Mouse (Mus musculus) urinary bladder, postnatal 14 days (tissue): Measurements from ENCODE around the gene Cyb5rl.

Experiments used
- DNase-seq: peaks from one replicate; pipeline ENCODE4 v3.0.0; 2021; ENCODE audit warnings: low spot score

Gene Cyb5rl

GRCm38 (mm10) chr4:107061560-107061959 lies 5.2 kb upstream of the Cyb5rl start:
- no peak for DNase-seq

DNA sequence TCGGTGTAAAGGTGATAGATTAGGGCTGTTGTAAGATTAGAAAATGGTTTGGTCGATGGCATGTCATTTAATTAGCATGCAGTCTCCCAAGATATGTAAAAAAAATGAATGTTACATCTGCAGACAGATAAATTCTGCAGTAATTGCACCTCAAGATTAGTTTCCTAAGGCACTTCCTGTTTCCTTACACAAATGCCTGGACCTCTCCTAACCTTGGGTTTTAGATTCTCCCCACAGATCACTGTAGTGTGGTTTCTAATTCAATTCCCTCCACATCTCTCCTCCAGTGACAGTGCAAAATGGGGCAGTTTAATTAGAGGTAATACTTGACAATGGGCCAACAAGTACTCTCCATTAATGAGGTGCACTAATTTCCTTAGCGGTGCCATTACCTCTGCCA lies 3.6 kb upstream of the Cyb5rl start:
- no peak for DNase-seq

DNA sequence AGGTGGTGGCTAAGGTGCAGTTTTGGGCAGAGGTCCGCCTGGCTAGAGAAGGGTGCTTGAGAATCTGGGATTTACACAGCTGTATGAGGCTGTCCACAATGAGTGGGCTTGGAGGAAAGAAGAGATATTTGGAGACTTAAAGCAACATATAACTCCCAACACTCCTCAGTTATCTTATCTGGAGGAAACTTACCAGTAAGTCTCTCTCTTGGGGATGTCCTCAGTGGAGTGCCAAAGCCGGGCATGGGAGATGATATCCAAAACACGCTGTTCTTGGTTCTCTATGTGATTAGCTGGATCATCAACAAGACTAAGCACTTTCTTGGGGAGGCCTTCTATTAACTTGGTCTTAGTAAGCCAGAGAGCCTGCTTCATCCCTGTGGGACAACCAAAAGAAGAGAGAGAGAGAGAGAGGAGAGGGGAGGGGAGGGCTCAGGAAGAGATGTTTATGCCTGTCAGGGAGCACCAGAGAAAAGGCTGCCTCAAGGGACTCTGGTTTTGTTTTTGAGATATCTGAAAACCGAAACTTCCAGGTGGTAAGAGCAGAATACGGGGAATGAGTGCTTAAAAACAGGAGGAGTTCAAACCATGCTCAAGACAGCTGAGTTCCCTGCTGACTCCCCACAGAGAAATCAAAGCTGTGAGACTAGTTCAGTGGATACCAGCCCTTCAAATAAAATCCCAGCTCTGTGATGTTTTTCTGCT lies 2.2 kb upstream of the Cyb5rl start:
- DNase-seq: no peak

DNA sequence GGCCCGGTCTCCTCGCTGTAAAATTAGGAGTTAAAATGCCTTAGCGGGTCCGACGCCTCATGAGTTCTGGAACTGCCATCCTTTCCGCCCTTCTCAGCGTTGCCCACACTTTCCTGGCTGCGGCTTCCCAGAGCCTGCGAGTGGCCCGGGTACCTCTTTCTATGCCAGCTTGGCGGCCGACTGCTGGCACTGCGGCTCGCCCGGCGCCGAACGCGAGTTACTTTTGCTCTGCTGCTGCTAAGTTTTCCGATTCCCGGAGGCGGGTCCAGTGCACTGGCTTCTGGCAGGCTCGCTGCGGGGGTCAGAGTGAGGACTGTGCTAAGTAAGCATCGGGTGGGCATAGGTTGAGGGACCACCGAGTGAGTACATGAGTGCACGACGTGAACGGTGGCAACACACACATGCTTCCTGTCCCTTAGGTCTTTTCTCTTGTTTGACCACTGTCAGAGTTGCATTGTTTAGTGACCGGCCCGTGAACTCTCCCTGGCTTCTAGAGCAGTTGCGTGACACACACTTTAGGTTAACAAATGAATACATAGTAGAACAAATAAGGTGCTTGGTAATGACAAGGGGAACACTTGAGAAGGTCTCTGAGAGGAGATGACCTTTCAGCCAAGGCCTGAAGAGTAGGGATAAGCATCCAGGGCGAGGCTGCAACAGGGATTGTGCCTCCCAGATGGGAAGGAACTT lies 508 bp downstream of the Cyb5rl start:
- peak; percentile 25 for DNase-seq

DNA sequence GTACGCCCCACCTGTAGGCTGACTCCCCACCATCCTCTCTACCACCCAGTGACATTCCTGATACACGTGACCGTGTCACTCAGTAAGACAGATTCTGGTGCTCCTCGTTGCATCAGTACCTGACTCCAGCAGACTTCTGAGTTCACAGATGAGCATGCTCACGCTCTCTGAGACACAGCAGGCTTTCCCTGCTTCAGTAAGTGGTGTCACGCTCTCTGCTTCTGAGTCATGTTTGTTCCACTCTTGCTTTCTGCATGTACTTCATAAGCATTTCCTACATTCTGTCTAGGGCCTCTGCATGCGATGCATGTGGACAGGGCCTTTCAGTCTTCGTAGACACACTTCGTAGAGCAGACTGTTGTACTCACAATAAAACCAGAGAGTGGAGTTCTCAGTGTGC lies 5.6 kb downstream of the Cyb5rl start:
- no peak for DNase-seq

DNA sequence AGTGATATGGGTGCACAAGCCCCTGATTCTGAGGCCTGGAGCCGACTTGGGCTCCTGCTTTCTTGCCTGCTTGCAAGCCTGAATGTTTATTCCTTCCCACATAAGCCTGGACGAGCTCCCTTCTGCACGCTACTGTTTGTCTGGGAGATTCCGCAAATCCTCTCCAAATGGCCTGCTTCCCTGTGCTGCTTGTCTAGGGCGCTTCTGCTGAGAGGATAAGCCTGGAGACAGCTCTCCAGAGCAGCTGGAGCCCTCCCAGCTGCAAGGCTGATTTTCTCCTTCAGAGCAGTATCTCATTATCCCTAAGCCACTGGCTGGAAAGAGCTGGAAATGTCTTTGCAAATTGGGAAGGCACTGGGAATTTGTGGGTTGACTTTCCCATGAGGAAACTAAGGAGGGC lies 8.7 kb downstream of the Cyb5rl start:
- DNase-seq: peak; percentile 38

DNA sequence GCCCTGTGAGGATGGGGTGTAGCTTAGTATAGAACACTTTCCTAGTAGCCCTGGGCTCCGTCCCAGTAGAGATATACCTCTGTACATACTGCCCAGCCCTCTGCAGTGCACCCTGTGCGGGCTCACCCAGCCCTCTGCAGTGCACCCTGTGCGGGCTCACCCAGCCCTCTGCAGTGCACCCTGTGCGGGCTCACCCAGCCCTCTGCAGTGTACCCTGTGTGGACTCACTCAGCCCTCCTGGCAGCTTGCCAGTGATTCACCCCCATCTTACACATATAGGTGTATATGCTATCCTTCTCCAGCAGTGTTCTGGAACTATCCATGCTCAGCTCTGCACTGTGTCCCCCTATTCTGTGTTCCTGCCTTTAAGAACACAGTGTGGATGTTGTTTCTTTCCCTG lies 12.1 kb downstream of the Cyb5rl start:
- no peak for DNase-seq

GRCm38 (mm10) chr4:107079716-107080115 lies 12.9 kb downstream of the Cyb5rl start:
- DNase-seq: no peak

- no peak for DNase-seq
Measured at GRCm38 (mm10) chr4:107082185-107082584, 15.4 kb downstream of the Cyb5rl start.

- no peak for DNase-seq
Measured at GRCm38 (mm10) chr4:107083126-107083525, 16.3 kb downstream of the Cyb5rl start.

GRCm38 (mm10) chr4:107084343-107084742 lies 17.6 kb downstream of the Cyb5rl start:
- no peak for DNase-seq

DNA sequence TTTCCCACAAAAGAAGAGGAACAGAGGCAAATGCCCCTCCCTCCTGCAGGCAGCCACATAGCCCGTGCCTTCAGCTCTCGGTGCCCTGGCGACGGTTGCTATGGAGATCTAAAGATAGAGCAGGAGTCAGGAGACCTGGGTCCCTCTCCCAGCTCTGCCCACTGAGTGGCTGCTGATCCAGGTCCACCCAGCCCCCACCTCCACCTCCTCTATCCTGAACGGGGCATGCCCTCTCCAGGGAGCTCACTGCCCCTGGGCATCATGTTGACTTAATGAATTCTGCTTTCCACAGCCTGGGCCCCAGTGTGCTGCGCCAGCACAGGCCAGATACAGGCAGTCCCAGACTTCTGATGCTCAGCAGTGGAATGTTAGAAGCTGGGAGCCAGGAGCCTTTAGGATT lies 18.1 kb downstream of the Cyb5rl start:
- no peak for DNase-seq

DNA sequence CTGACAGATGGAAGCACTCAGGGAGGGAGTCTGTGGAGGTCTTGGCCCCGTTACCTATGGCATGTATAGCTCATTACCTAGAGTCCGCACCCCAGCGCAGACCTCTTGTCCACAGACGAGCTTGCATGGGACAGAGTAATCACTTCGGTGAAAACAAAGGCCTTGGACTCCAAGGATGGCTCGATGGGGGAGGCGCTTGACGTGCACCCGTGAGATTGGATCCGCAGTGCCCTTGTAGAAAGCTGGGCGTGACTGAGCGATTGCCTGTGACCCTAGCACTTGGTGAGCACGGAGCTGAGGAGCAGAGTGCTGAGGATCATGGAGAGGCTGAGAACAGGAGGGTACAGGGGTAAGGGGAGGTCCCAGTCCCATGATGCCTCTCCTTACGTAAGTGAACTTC lies 24.9 kb downstream of the Cyb5rl start:
- DNase-seq: no peak

DNA sequence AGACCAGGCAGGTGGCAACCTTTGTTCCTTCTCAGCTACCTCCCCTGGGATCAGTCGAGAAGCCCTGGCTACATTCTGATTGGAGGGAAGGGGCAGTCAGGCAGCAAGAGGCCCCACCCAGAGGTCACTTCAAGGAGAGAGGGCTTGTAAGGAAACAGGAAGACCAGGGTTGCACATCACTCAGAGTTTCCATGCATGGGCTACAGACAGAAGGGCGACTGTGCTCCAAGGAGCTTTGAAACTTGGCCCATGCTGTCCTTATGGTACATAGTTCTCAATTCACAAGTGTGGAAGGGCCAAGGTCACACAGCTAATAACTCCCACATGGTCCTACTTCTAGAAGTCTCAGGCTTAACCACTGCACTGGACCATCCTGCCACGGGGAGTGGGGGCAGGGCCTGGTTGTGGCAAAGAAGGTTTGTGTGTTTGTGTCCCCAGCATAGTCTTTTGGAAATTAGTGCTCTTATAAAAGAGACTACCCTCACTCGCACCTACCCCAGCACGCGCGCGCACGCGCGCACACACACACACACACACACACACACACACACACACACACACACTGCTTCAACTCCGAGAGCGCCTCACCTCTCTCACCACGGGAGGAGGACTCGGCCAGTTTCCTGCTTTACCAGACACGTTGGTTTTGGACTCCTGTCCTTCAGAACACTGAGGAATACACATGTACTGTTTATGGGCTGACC lies 27.8 kb downstream of the Cyb5rl start:
- no peak for DNase-seq

DNA sequence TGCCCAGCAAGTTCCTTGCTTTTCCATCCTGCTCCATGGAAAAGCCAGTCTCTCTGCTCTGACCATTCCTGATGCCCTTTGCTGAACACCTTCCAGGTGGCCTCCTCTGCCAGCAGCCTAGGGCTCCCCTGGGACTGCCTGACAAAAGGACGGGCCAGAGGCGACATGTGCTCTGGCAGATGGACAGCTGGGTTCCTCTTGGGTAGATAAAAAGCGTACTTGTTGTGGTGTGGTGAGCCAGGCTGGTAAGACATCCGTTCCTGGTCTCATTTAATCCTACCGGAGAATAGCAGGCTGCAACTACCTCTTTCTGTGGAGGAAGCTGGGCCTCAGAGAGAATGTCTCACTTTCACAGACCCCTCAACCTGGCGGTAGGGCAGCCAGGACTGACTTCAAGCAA lies 29.3 kb downstream of the Cyb5rl start:
- DNase-seq: no peak

DNA sequence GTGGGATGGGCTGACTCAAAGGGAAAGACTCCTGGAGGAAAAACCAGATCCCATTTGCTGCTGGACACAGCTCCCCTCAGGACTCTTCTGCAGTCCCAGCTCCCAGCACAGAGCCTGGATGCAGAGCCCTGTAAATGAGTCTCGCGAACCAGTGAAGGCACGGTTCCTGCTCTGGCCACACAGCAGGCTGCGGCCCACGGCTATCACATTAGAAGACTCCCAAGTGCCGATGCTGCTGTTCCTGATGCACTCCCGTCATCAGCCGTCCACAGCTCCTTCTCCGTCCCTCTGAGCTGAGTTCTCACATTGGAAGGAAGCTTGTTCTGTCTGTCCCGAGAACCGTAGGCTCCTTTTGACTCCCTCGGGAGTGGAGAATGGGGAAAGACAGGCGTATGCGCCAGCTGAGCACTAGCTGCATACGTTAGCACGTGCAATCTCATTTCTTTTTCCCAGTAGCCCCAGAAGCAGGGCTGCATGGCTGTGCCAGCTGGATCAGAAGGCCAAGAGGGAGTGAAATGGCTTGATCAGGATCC lies 30.1 kb downstream of the Cyb5rl start, which contains the start of gene Cdcp2:
TSS of gene Cdcp2 (plus strand) at position 51 of the 533 bp plus-strand sequence.
- no peak for DNase-seq

GRCm38 (mm10) chr4:107097871-107098270 lies 31.1 kb downstream of the Cyb5rl start:
- DNase-seq: no peak

- DNase-seq: no peak
Measured at GRCm38 (mm10) chr4:107098375-107098774, 31.6 kb downstream of the Cyb5rl start.

DNA sequence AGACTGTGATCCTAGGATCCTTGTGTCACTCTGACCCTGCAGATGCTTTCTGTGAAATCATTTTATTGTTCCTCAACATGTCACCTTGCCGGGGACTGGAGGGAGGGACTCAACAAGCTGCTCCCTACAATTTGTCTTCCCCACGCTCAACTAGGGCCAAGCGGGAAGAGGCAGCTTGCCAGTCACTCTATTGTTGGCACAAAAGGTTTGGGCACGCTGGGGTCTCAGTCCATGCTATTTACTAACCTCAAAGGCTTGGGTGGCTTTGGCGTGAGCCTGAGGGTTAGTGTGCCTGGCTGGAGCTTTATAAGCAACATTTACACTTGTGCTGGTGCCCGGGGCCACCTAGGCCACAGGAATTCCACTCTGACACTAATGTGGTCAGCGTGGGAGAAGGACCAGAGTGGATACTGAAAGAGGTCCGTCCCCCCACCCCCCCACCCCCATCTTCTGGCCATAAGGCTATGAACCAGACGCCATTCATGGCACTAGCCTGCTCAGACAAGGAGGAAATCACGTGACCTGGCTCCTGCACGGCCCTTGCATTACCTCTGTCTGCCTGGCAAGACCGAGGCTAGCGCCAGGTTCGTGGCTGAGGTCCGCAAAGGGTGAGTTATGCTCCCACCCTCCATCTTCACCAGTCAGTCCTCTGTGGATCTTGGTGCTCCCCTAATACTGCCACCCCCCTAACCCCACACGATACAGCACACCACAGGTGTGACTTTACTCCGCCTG lies 32.2 kb downstream of the Cyb5rl start:
- DNase-seq: no peak

DNA sequence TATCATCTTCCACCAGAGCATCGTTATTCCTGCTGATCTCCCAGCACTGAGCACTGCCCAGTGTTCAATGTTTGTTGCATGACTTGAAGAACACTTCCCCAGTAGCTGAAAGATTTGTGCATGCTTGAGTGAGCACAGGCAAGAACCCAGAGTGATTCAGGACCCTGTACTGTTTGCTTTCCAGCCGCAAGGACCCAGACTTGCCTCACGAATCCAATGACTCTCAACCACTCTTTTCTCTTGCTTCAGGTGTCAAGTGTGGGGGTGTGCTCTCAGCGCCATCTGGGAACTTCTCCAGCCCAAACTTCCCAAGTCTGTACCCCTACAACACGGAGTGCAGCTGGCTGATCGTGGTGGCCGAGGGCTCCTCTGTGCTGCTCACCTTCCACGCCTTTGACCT lies 35.4 kb downstream of the Cyb5rl start:
- no peak for DNase-seq

DNA sequence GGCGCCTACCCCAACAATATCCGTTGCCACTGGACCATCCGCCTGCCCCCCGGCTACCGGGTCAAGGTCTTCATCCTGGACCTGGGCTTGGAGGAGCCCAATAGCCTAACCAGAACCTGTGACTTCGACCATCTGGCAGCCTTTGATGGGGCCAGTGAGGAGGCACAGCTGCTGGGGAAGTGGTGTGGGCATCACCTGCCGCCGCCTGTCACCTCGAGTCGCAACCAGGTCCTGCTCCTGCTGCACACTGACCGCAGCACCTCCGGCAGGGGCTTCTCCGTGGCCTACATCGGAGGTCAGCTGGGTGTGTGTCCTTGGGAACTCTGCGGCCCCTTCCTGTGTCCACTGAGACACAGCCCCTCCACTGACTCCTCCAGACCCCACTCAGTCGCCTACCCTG lies 40.0 kb downstream of the Cyb5rl start:
- no peak for DNase-seq

DNA sequence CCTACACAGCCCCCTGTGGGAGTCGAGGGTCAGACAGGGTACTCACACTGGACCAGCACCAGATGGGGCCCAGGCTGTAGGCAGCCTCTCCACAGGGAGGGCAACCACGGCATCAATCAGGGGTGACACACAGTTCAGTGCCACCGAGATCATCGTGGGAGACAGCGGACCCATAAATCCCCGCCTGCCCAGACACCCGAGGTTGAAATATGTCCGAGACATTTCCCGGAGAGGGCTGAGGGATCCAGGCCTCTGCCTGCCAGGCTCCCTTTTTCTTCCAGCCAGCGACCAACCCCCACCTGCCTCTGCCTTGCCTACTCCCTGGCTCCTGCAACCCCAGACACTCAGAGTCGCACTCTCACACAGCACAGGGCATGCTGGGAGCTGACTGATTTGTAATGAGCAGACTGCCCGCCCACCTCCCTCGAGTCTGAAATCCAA lies 41.5 kb downstream of the Cyb5rl start:
- no peak for DNase-seq
